Comparison of ENCODE assay signal across 23 mouse cellular contexts in genomic region chr17:46053291-46053842, GRCm38 (mm10). TPM values are rescaled to one million over a fixed set of nuclear protein-coding genes. Genes with fewer than 3 reads are reported as not detected.
DNase-seq lines count a peak whose midpoint lies in the region; ATAC-seq and TF ChIP-seq lines count a peak whose summit lies in the region.
"Had no signal": no experiment of that assay in that cellular context is flagged by ENCODE, and none has a peak within 500 bp of the region (broad histone marks: within the 10 kb centered on the region; RNA-seq: fewer than 3 reads in every experiment).

No protein-coding gene starts in this region.

- no peak for ATAC-seq in liver, embryonic 11.5 days (replicated peaks; ENCODE audit: low FRiP score)
- ATAC-seq: forebrain, embryonic 15.5 days; midbrain, embryonic 16.5 days had no signal

- peak overlapping the region; percentile 55 for H3K27ac ChIP-seq in liver, adult 2 months (replicated peaks; ENCODE audit: insufficient read depth, low read depth, low read length)
- H3K27ac ChIP-seq in liver, embryonic 11.5 days (ENCODE audit: low read depth, low read length), result no peak overlapping the region
- no peak overlapping the region for H3K27ac ChIP-seq in cerebellum, adult 2 months (ENCODE audit: insufficient read depth, low read length)
- H3K27ac ChIP-seq: embryonic facial prominence, embryonic 10.5 days; forebrain, embryonic 15.5 days; hindbrain, embryonic 15.5 days; liver, embryonic 14.5 days; macrophage; neural tube, embryonic 13.5 days; stomach, postnatal 0 days had no signal

- peaks cover 38% of the 10 kb centered on the region for H3K4me1 ChIP-seq in liver, adult 2 months (ENCODE audit: control insufficient read depth, insufficient read depth, low read length)
- peaks cover 6% of the 10 kb centered on the region for H3K4me1 ChIP-seq in liver, embryonic 11.5 days (replicated peaks; ENCODE audit: control insufficient read depth, insufficient read depth, low read length)
- peaks cover 8% of the 10 kb centered on the region; the same call in 1 of the 2 replicates for H3K4me1 ChIP-seq in cerebellum, adult 2 months (ENCODE audit: control insufficient read depth, insufficient read depth, low read length)
- H3K4me1 ChIP-seq: forebrain, embryonic 15.5 days; neural tube, embryonic 13.5 days had no signal

- no peak overlapping the region for H3K9ac ChIP-seq in liver, adult 2 months (ENCODE audit: low read depth, low read length)
- no peak overlapping the region for H3K9ac ChIP-seq in liver, embryonic 11.5 days (ENCODE audit: low read depth, low read length)
- H3K9ac ChIP-seq: forebrain, embryonic 15.5 days; hindbrain, embryonic 15.5 days; liver, embryonic 14.5 days; neural tube, embryonic 13.5 days had no signal

- peak; percentile 54 for DNase-seq in adrenal gland, postnatal 10 days
- DNase-seq in adrenal gland, adult 18-20 months (ENCODE audit: low spot score in 2 of 2), result no peak
- peak; percentile 93 for DNase-seq in liver, adult 2 months (ENCODE audit: extremely low read depth, low read depth, low spot score)
- DNase-seq in liver, embryonic 11.5 days (ENCODE audit: low spot score), result no peak
- DNase-seq in ovary, postnatal 36 days (ENCODE audit: low spot score), result peak; percentile 43
- DNase-seq in ovary, postnatal 14 days (ENCODE audit: low spot score), result no peak
- no peak for DNase-seq in frontal cortex, postnatal 25 days (ENCODE audit: low spot score in 2 of 2)
- DNase-seq in cerebellum, adult 2 months, result no peak
- DNase-seq: cerebellum, adult 9-11 months; kidney, adult 8-10 months; kidney, postnatal 14 days; thymus, adult 2 months; thymus, postnatal 4 days had no signal

- H3K9me3 ChIP-seq in liver, embryonic 11.5 days (ENCODE audit: control insufficient read depth, low read length), result no peaks in the 10 kb centered on the region
- H3K9me3 ChIP-seq: forebrain, embryonic 15.5 days; hindbrain, embryonic 15.5 days; neural tube, embryonic 13.5 days had no signal

- no peak overlapping the region for H3K4me2 ChIP-seq in liver, embryonic 11.5 days
- H3K4me2 ChIP-seq: forebrain, embryonic 15.5 days; heart, embryonic 11.5 days; hindbrain, embryonic 15.5 days; neural tube, embryonic 13.5 days had no signal

- no peak overlapping the region for H3K4me3 ChIP-seq in liver, adult 2 months (ENCODE audit: insufficient read depth, low read depth, low read length)
- no peak overlapping the region for H3K4me3 ChIP-seq in liver, embryonic 11.5 days (ENCODE audit: low read depth, low read length)
- H3K4me3 ChIP-seq in cerebellum, adult 2 months (replicated peaks; ENCODE audit: insufficient read depth, low read depth, low read length), result no peak overlapping the region
- H3K4me3 ChIP-seq: embryonic facial prominence, embryonic 10.5 days; forebrain, embryonic 15.5 days; hindbrain, embryonic 15.5 days; myocyte; neural tube, embryonic 13.5 days had no signal

- WGBS in liver, adult 2 months, result 34% methylated on average over 7 of the region's 7 CpGs
- 70% methylated on average over 7 of the region's 7 CpGs for WGBS in liver, embryonic 11.5 days
- 86% methylated on average over 7 of the region's 7 CpGs for WGBS in cerebellum, adult 2 months

- TF ChIP-seq CTCF in liver, adult 2 months (IDR thresholded peaks at IDR 0.05; ENCODE audit: low read depth, low read length), result no peak
- no peak for TF ChIP-seq CTCF in cerebellum, adult 2 months (IDR thresholded peaks at IDR 0.05; ENCODE audit: borderline replicate concordance, insufficient read depth, low read depth, low read length)

- no peaks in the 10 kb centered on the region for H3K36me3 ChIP-seq in liver, adult 2 months (ENCODE audit: control insufficient read depth, insufficient read depth, low read length)
- H3K36me3 ChIP-seq in liver, embryonic 11.5 days (ENCODE audit: control insufficient read depth, insufficient read depth, low read length), result no peaks in the 10 kb centered on the region
- H3K36me3 ChIP-seq: embryonic facial prominence, embryonic 10.5 days; forebrain, embryonic 15.5 days; hindbrain, embryonic 15.5 days; neural tube, embryonic 13.5 days had no signal

- no peaks in the 10 kb centered on the region for H3K27me3 ChIP-seq in liver, adult 2 months (ENCODE audit: control insufficient read depth, insufficient read depth, low read length)
- H3K27me3 ChIP-seq in liver, embryonic 11.5 days (replicated peaks; ENCODE audit: control insufficient read depth, insufficient read depth, low read length), result no peaks in the 10 kb centered on the region
- no peaks in the 10 kb centered on the region for H3K27me3 ChIP-seq in cerebellum, adult 2 months (ENCODE audit: control insufficient read depth, insufficient read depth, low read length)
- H3K27me3 ChIP-seq: forebrain, embryonic 15.5 days; hindbrain, embryonic 15.5 days; neural tube, embryonic 13.5 days had no signal

- H3K79me2 ChIP-seq in liver, adult 2 months (ENCODE audit: control insufficient read depth, insufficient read depth, low read length), result no peaks in the 10 kb centered on the region

- TF ChIP-seq POLR2A in liver, adult 2 months (IDR thresholded peaks at IDR 0.05; ENCODE audit: extremely low read depth, insufficient read depth, low read length), result no peak
- no peak for TF ChIP-seq POLR2A in cerebellum, adult 2 months (IDR thresholded peaks at IDR 0.05; ENCODE audit: borderline replicate concordance, insufficient read depth, low read length)

RNA-seq across cellular contexts. Expression of gene Vegfa, which starts 21.2 kb away (rescaled TPM):
- total RNA-seq in adrenal gland, postnatal 10 days (2021), result 100 to 1,000 TPM; 305 to 366 TPM
- total RNA-seq in adrenal gland, adult 18-20 months (2021), result 100 to 1,000 TPM; 416 to 698 TPM
- 120 TPM in 2 replicates for total RNA-seq in liver, adult 2 months (2014; rRNA removed)
- polyA plus RNA-seq in liver, adult 2 months (2012; rRNA removed), result 188 and 288 TPM in 2 replicates
- 3.4 and 4.6 TPM in 2 replicates for polyA plus RNA-seq in liver, embryonic 11.5 days (2014; fragmentation: Nextera tagmentation; extraction: Ambion mirVana)
- 195 and 196 TPM in 2 replicates for polyA plus RNA-seq in cerebellum, adult 2 months (2012; rRNA removed)

RNA-seq across cellular contexts. Expression of gene Mrps18a, which starts 57.4 kb away (rescaled TPM):
- 100 to 1,000 TPM in 1 of 2 experiments, 10 to 100 TPM in 1; 100.0 to 108 TPM for total RNA-seq in adrenal gland, postnatal 10 days (2021)
- total RNA-seq in adrenal gland, adult 18-20 months (2021), result 100 to 1,000 TPM in 1 of 2 experiments, 10 to 100 TPM in 1; 99.5 to 100 TPM
- 33.3 and 38.3 TPM in 2 replicates for total RNA-seq in liver, adult 2 months (2014; rRNA removed)
- polyA plus RNA-seq in liver, adult 2 months (2012; rRNA removed), result 44.6 and 54.8 TPM in 2 replicates
- polyA plus RNA-seq in liver, embryonic 11.5 days (2014; fragmentation: Nextera tagmentation; extraction: Ambion mirVana), result 141 and 143 TPM in 2 replicates
- polyA plus RNA-seq in cerebellum, adult 2 months (2012; rRNA removed), result 131 and 134 TPM in 2 replicates

Comparison
In these comparisons a context has a peak if more than half of its experiments do, and no peak if none do; other contexts are left out.
1. DNase-seq: peak in adrenal gland, postnatal 10 days (single experiment), liver, adult 2 months (single experiment) and ovary, postnatal 36 days (single experiment); none in adrenal gland, adult 18-20 months (0 of 2), liver, embryonic 11.5 days (single experiment), ovary, postnatal 14 days (single experiment), frontal cortex, postnatal 25 days (0 of 2) and cerebellum, adult 2 months (0 of 2).